Mouse (Mus musculus) 3T3-L1 (cell line): ENCODE data around the gene Grxcr1.

Experiments
- DNase-seq: peaks from one replicate; pipeline ENCODE4 v3.0.0-alpha.2; 2015; ENCODE audit warnings: low read depth, low spot score

The Grxcr1 gene

GRCm38 (mm10) chr5:68031744-68032143 is at the start of gene Grxcr1:
Grxcr1 (plus strand) TSS chr5:68031835.
- DNase-seq: no peak

- DNase-seq: no peak
These were observed 49.6 kb upstream of the Grxcr1 start for GRCm38 (mm10) chr5:67981946-67982526.

- no peak for DNase-seq
These were observed 41.2 kb upstream of the Grxcr1 start for GRCm38 (mm10) chr5:67990426-67990825.

- no peak for DNase-seq
These were observed 29.0 kb upstream of the Grxcr1 start for GRCm38 (mm10) chr5:68002611-68003010.

GRCm38 (mm10) chr5:68003904-68004303 is 27.7 kb upstream of the Grxcr1 start:
- DNase-seq: no peak

GRCm38 (mm10) chr5:68004419-68004818 is 27.2 kb upstream of the Grxcr1 start:
- DNase-seq: no peak

GRCm38 (mm10) chr5:68007074-68007473 is 24.6 kb upstream of the Grxcr1 start:
- DNase-seq: no peak

- DNase-seq: no peak
These were observed 20.1 kb upstream of the Grxcr1 start for GRCm38 (mm10) chr5:68011569-68011968.

- peak; percentile 13 for DNase-seq
These were observed 19.0 kb upstream of the Grxcr1 start for GRCm38 (mm10) chr5:68012618-68013017.

GRCm38 (mm10) chr5:68020870-68021269 is 10.8 kb upstream of the Grxcr1 start:
- no peak for DNase-seq

GRCm38 (mm10) chr5:68026658-68027422 is 4.8 kb upstream of the Grxcr1 start:
- DNase-seq: no peak

- no peak for DNase-seq
These were observed 4.2 kb upstream of the Grxcr1 start for GRCm38 (mm10) chr5:68027474-68027873.

GRCm38 (mm10) chr5:68033345-68033744 is 1.7 kb downstream of the Grxcr1 start:
- no peak for DNase-seq

GRCm38 (mm10) chr5:68039077-68039476 is 7.4 kb downstream of the Grxcr1 start:
- no peak for DNase-seq

- DNase-seq: no peak
These were observed 11.7 kb downstream of the Grxcr1 start for GRCm38 (mm10) chr5:68043339-68043738.

GRCm38 (mm10) chr5:68048783-68049182 is 17.1 kb downstream of the Grxcr1 start:
- no peak for DNase-seq

- DNase-seq: no peak
These were observed 17.9 kb downstream of the Grxcr1 start for GRCm38 (mm10) chr5:68049536-68049935.

GRCm38 (mm10) chr5:68051101-68051500 is 19.5 kb downstream of the Grxcr1 start:
- DNase-seq: no peak

GRCm38 (mm10) chr5:68057574-68057973 is 25.9 kb downstream of the Grxcr1 start:
- DNase-seq: no peak

- no peak for DNase-seq
These were observed 37.1 kb downstream of the Grxcr1 start for GRCm38 (mm10) chr5:68068694-68069093.

- no peak for DNase-seq
These were observed 38.7 kb downstream of the Grxcr1 start for GRCm38 (mm10) chr5:68070308-68070707.

GRCm38 (mm10) chr5:68071857-68072256 is 40.2 kb downstream of the Grxcr1 start:
- DNase-seq: no peak

- no peak for DNase-seq
These were observed 55.0 kb downstream of the Grxcr1 start for GRCm38 (mm10) chr5:68086535-68087098.
